Mouse (Mus musculus) CD8-positive naive resting alpha-beta T cell, adult 57 days (primary cell): ENCODE results near the gene Rngtt. TPM values are rescaled to one million over a fixed set of nuclear protein-coding genes. Genes with fewer than 3 reads are reported as not detected.

ENCODE experiments used
- total RNA-seq: library from RNA; stranded (reverse); gene quantifications from one replicate; pipeline ENCODE4 v1.2.4, GENCODE M21; 2023

Rngtt gene
- total RNA-seq = 61.0 TPM

DNA sequence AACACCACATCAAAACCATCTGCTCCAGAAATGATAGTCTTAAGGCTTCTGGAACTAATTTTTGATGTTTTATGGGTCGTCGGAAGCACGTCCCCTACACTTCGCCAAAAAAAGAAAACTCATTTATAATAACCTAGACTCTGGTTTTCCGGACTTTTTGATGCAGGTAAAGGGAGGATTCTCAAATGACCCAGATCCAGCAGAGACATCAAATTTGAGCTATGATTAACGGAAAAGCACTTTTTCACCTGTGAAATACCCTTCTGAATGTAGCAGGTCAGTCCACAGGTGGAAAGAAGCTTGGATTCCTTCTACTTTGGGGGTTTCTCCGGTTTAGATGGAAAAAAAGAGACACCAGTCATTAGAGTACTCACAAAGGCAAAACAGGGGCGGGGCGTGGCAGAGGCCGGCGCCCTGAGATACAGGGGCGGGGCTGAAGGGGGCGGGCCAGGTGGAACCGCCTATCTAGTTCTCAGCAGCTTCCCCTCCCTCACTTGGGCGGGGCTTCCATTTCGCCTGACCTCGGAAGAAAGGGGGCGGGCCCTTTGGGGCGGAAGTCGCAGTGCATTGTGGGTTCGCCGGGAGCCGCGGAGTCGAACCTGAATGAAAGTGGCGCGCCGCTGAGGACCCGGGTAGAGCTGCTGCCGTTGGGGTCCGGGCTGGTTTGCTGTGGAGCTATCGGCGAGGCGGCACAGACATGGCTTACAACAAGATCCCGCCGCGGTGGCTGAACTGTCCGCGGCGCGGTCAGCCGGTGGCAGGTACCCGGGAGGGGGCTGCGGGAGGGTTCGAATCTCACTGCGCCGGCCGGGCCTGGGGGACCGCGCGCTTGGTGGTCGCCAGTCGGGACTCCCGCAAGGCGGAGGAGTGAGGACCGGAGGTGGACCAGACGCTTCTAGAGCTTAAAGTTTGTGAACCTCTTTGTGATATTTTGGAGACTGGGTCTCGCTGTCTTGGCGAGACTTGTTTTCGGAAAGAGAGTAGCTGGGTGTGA is at the start of gene Rngtt:
Gene Rngtt (plus strand): TSS at position 548 of the 994 bp plus-strand sequence.

DNA sequence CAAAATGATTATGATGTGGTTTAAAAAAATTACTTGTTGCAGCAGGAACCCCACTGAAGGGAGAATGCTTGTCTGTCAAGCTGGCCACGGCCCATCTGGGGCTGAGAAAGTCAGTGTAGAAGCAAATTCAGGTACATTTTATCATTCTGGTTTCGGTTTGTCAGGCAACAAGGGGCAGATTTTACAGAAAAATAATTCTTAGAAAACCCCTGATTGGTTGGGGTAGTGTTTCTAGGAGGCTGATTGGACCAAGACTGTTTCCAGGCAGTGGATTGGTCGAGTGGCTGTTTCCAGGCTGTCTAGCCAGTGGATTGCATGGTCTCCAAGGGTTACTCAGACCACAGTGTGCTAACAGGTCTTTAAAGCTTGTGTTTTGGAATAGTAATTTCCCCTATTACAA is 20.1 kb upstream of the Rngtt start, which contains the start of gene Pnrc1:
Gene Pnrc1 (minus strand): TSS at position 162 of the 400 bp plus-strand sequence.

Other genes with a start within 250 kb of the Rngtt start
- gene Gabrr2, start 247.3 kb upstream of the Rngtt start, total RNA-seq = 9.7 TPM
- gene Gabrr1, start 177.8 kb upstream of the Rngtt start, total RNA-seq = not detected
- not detected for gene Pm20d2, start 120.6 kb upstream of the Rngtt start, total RNA-seq
- gene Srsf12, start 101.3 kb upstream of the Rngtt start, total RNA-seq = 2.3 TPM
- gene Pnrc1, start 20.1 kb upstream of the Rngtt start, total RNA-seq = 916 TPM